7 mouse cellular contexts compared by ENCODE assay signal in the genomic region with DNA sequence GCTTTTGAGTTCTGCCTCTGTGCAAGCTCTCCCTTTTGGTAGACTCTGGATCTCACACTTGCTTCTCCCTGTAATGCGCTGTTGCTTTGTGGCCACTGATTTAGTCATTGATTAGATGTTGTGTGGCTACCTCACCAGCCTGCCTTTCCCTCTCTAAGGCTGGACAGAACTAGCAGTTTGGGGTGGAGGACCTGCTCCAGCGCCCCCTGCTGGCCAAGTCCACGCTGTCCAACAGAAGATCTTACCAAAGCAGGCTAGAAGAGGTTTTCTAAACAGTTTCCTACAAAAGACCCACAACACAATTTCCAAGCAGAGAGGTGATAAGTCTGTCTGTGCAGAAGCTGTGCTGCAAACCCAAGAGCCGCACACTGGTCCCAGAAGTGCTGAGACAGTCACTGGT. TPM values are rescaled to one million over a fixed set of nuclear protein-coding genes. Genes with fewer than 3 reads are reported as not detected.
DNase-seq lines count a peak whose midpoint lies in the region; TF ChIP-seq lines count a peak whose summit lies in the region.

No protein-coding gene starts in this region.

- H3K9ac ChIP-seq in ES-Bruce4 (ENCODE audit: low read depth, poor library complexity, severe bottlenecking), result no peak overlapping the region

- no peaks in the 10 kb centered on the region for H3K36me3 ChIP-seq in ES-Bruce4 (ENCODE audit: control insufficient read depth, insufficient read depth, low read length, poor library complexity, severe bottlenecking)

- no peak for TF ChIP-seq EP300 in ES-Bruce4 (IDR thresholded peaks at IDR 0.05; ENCODE audit: insufficient read depth, low read depth, low read length)

- no peak overlapping the region for H3K4me3 ChIP-seq in ES-Bruce4 (ENCODE audit: low read depth, low read length)

- no peaks in the 10 kb centered on the region for H3K9me3 ChIP-seq in ES-Bruce4 (replicated peaks; ENCODE audit: control insufficient read depth, insufficient read depth, low read length, poor library complexity, severe bottlenecking)

- H3K27me3 ChIP-seq in ES-Bruce4 (ENCODE audit: control insufficient read depth, insufficient read depth, low read length, poor library complexity, severe bottlenecking), result no peaks in the 10 kb centered on the region

- TF ChIP-seq CTCF in ES-Bruce4 (IDR thresholded peaks at IDR 0.05; ENCODE audit: low read depth, low read length), result peak; percentile 90

- no peak overlapping the region for H3K27ac ChIP-seq in ES-Bruce4 (ENCODE audit: insufficient read depth, low read length)

- no peak for TF ChIP-seq POLR2A in ES-Bruce4 (IDR thresholded peaks at IDR 0.05; ENCODE audit: insufficient read depth, low read length)

- H3K4me1 ChIP-seq in ES-Bruce4 (ENCODE audit: control insufficient read depth, insufficient read depth, low read length), result no peaks in the 10 kb centered on the region

- intact Hi-C loops in heart, postnatal 14 days (cut with DNase I), result loop anchor here (1.0 kb wide), 1 partner anchor 49 kb away; no protein-coding TSS in a partner anchor

- peak; percentile 83 for DNase-seq in adrenal gland, adult 2 months
- DNase-seq in embryo, embryonic 11 days, result peak; percentile 74
- DNase-seq in heart, postnatal 14 days, result peak; percentile 82 to 87
- DNase-seq in layer of hippocampus, adult 9-10 months (ENCODE audit: low spot score), result peak; percentile 61
- DNase-seq in lung, postnatal 36 days, result peak; percentile 85
- peak; percentile 32 to 68 for DNase-seq in spleen, adult 18-20 months

RNA-seq across cellular contexts. Expression of gene Tmem255b, which starts 26.9 kb away (rescaled TPM):
- polyA plus RNA-seq in ES-Bruce4 (2011; ENCODE audit: insufficient read depth, insufficient read length, low read depth, missing spikeins), result not detected in 2 replicates
- 1 to 10 TPM in 1 of 2 experiments, under 1 TPM in 1; 0.49 to 1.4 TPM for total RNA-seq in adrenal gland, adult 2 months (2021)
- 3.2 and 5.7 TPM in 2 replicates for polyA plus RNA-seq in adrenal gland, adult 2 months (2012; rRNA removed)
- 10 to 100 TPM; 13.8 to 14.6 TPM for total RNA-seq in heart, postnatal 14 days (2021)

RNA-seq across cellular contexts. Expression of gene Gas6, which starts 32.4 kb away (rescaled TPM):
- polyA plus RNA-seq in ES-Bruce4 (2011; ENCODE audit: insufficient read depth, insufficient read length, low read depth, missing spikeins), result 14.9 and 17.2 TPM in 2 replicates
- 100 to 1,000 TPM; 127 to 450 TPM for total RNA-seq in adrenal gland, adult 2 months (2021)
- 260 and 429 TPM in 2 replicates for polyA plus RNA-seq in adrenal gland, adult 2 months (2012; rRNA removed)
- total RNA-seq in heart, postnatal 14 days (2021), result 100 to 1,000 TPM; 121 to 122 TPM

RNA-seq across cellular contexts. Expression of gene Grk1, which starts 57.0 kb away (rescaled TPM):
- polyA plus RNA-seq in ES-Bruce4 (2011; ENCODE audit: insufficient read depth, insufficient read length, low read depth, missing spikeins), result not detected in 2 replicates
- not detected for total RNA-seq in adrenal gland, adult 2 months (2021)
- polyA plus RNA-seq in adrenal gland, adult 2 months (2012; rRNA removed), result not detected in 2 replicates
- under 1 TPM; 0.02 to 0.05 TPM for total RNA-seq in heart, postnatal 14 days (2021)

Comparison
In these comparisons a context has a peak if more than half of its experiments do, and no peak if none do; other contexts are left out.
1. RNA of gene Tmem255b, which starts 26.9 kb away (total RNA-seq): 13.8 to 14.6 TPM in heart, postnatal 14 days; 0.49 to 1.4 TPM in adrenal gland, adult 2 months; every median in the first group is over 4 times any median in the second.
2. Peak in every context shown above with its lines, with median percentiles within 50 percentile points of each other: DNase-seq.